ENCODE assay signal across 12 mouse cellular contexts in genomic region chr15:94409832-94410231, GRCm38 (mm10). TPM values are rescaled to one million over a fixed set of nuclear protein-coding genes. Genes with fewer than 3 reads are reported as not detected.
DNase-seq lines count a peak whose midpoint lies in the region; ATAC-seq lines count a peak whose summit lies in the region.
"Had no signal": no experiment of that assay in that cellular context is flagged by ENCODE, and none has a peak within 500 bp of the region (broad histone marks: within the 10 kb centered on the region; RNA-seq: fewer than 3 reads in every experiment).

No protein-coding gene starts in this region.

- H3K4me2 ChIP-seq in embryonic facial prominence, embryonic 14.5 days (ENCODE audit: low read depth, low read length) = no peak overlapping the region
- H3K4me2 ChIP-seq in midbrain, embryonic 11.5 days = no peak overlapping the region
- no peak overlapping the region for H3K4me2 ChIP-seq in kidney, embryonic 14.5 days (replicated peaks; ENCODE audit: low read depth, low read length)
- H3K4me2 ChIP-seq in liver, embryonic 11.5 days = no peak overlapping the region

- H3K9me3 ChIP-seq in embryonic facial prominence, embryonic 14.5 days (ENCODE audit: control insufficient read depth, low read length) = no peaks in the 10 kb centered on the region
- H3K9me3 ChIP-seq in midbrain, embryonic 11.5 days (ENCODE audit: control insufficient read depth, low read length) = no peaks in the 10 kb centered on the region
- no peaks in the 10 kb centered on the region for H3K9me3 ChIP-seq in kidney, embryonic 14.5 days (ENCODE audit: control insufficient read depth, low read length)
- H3K9me3 ChIP-seq in liver, embryonic 11.5 days (ENCODE audit: control insufficient read depth, low read length) = no peaks in the 10 kb centered on the region

- peak; percentile 29 for DNase-seq in R1 (ENCODE audit: low read depth, low spot score)
- peak; percentile 15 for DNase-seq in embryonic facial prominence, embryonic 14.5 days (ENCODE audit: low spot score)
- peak; percentile 66 to 79 for DNase-seq in layer of hippocampus, adult 8-10 months (ENCODE audit: low spot score in 2 of 2)
- no peak for DNase-seq in midbrain, embryonic 11.5 days (ENCODE audit: low spot score, missing footprints)
- no peak for DNase-seq in thymus, postnatal 0 days (ENCODE audit: low spot score)
- no peak for DNase-seq in liver, embryonic 11.5 days (ENCODE audit: low spot score)
- DNase-seq: lung, adult 18-20 months had no signal

- no peak overlapping the region for H3K4me3 ChIP-seq in embryonic facial prominence, embryonic 14.5 days (ENCODE audit: low read depth, low read length)
- H3K4me3 ChIP-seq in midbrain, embryonic 11.5 days (ENCODE audit: low read depth, low read length) = no peak overlapping the region
- no peak overlapping the region for H3K4me3 ChIP-seq in kidney, embryonic 14.5 days (ENCODE audit: low read length)
- H3K4me3 ChIP-seq in liver, embryonic 11.5 days (ENCODE audit: low read depth, low read length) = no peak overlapping the region

- H3K27ac ChIP-seq in embryonic facial prominence, embryonic 14.5 days (replicated peaks; ENCODE audit: low read depth, low read length) = no peak overlapping the region
- no peak overlapping the region for H3K27ac ChIP-seq in midbrain, embryonic 11.5 days (ENCODE audit: low read depth, low read length)
- H3K27ac ChIP-seq in kidney, embryonic 14.5 days (ENCODE audit: low read depth, low read length) = no peak overlapping the region
- no peak overlapping the region for H3K27ac ChIP-seq in liver, embryonic 11.5 days (ENCODE audit: low read depth, low read length)

- no peaks in the 10 kb centered on the region for H3K4me1 ChIP-seq in embryonic facial prominence, embryonic 14.5 days (ENCODE audit: control insufficient read depth, insufficient read depth, low read length)
- H3K4me1 ChIP-seq in midbrain, embryonic 11.5 days (ENCODE audit: control insufficient read depth, insufficient read depth, low read length) = no peaks in the 10 kb centered on the region
- no peaks in the 10 kb centered on the region for H3K4me1 ChIP-seq in kidney, embryonic 14.5 days (ENCODE audit: control insufficient read depth, insufficient read depth, low read length)
- no peaks in the 10 kb centered on the region for H3K4me1 ChIP-seq in liver, embryonic 11.5 days (replicated peaks; ENCODE audit: control insufficient read depth, insufficient read depth, low read length)

- no peaks in the 10 kb centered on the region for H3K27me3 ChIP-seq in embryonic facial prominence, embryonic 14.5 days (replicated peaks; ENCODE audit: control insufficient read depth, insufficient read depth, low read length)
- no peaks in the 10 kb centered on the region for H3K27me3 ChIP-seq in midbrain, embryonic 11.5 days (ENCODE audit: control insufficient read depth, insufficient read depth, low read length)
- H3K27me3 ChIP-seq in kidney, embryonic 14.5 days (ENCODE audit: control insufficient read depth, insufficient read depth, low read length) = no peaks in the 10 kb centered on the region
- H3K27me3 ChIP-seq in liver, embryonic 11.5 days (replicated peaks; ENCODE audit: control insufficient read depth, insufficient read depth, low read length) = no peaks in the 10 kb centered on the region

- no peaks in the 10 kb centered on the region for H3K36me3 ChIP-seq in embryonic facial prominence, embryonic 14.5 days (ENCODE audit: control insufficient read depth, insufficient read depth, low read length)
- no peaks in the 10 kb centered on the region for H3K36me3 ChIP-seq in midbrain, embryonic 11.5 days (ENCODE audit: control insufficient read depth, insufficient read depth, low read length)
- H3K36me3 ChIP-seq in kidney, embryonic 14.5 days (ENCODE audit: control insufficient read depth, insufficient read depth, low read length) = no peaks in the 10 kb centered on the region
- no peaks in the 10 kb centered on the region for H3K36me3 ChIP-seq in liver, embryonic 11.5 days (ENCODE audit: control insufficient read depth, insufficient read depth, low read length)
- H3K36me3 ChIP-seq: G1E had no signal

- no peak overlapping the region for H3K9ac ChIP-seq in embryonic facial prominence, embryonic 14.5 days (ENCODE audit: low read depth, low read length)
- H3K9ac ChIP-seq in midbrain, embryonic 11.5 days (ENCODE audit: low read length) = no peak overlapping the region
- H3K9ac ChIP-seq in kidney, embryonic 14.5 days (ENCODE audit: low read depth, low read length) = no peak overlapping the region
- no peak overlapping the region for H3K9ac ChIP-seq in liver, embryonic 11.5 days (ENCODE audit: low read depth, low read length)

- no peak for ATAC-seq in embryonic facial prominence, embryonic 14.5 days (ENCODE audit: low read depth)
- peak; percentile 44; the same call in 1 of the 2 replicates for ATAC-seq in midbrain, embryonic 11.5 days (ENCODE audit: low FRiP score)
- ATAC-seq in megakaryocyte progenitor cell, adult 5-6 weeks (replicated peaks; ENCODE audit: poor library complexity) = no peak
- no peak for ATAC-seq in kidney, embryonic 14.5 days (ENCODE audit: low FRiP score, low TSS enrichment)
- no peak for ATAC-seq in liver, embryonic 11.5 days (replicated peaks; ENCODE audit: low FRiP score)
- ATAC-seq: intestine, embryonic 16.5 days had no signal

- 70% methylated on average over 7 of the region's 7 CpGs for WGBS in embryonic facial prominence, embryonic 14.5 days
- 65% methylated on average over 7 of the region's 7 CpGs for WGBS in midbrain, embryonic 11.5 days
- 87% methylated on average over 7 of the region's 7 CpGs for WGBS in kidney, embryonic 14.5 days
- 81% methylated on average over 7 of the region's 7 CpGs for WGBS in liver, embryonic 11.5 days

RNA-seq across cellular contexts. Expression of gene Adamts20, which starts 55.4 kb away (rescaled TPM):
- 8.4 and 9.7 TPM in 2 replicates for polyA plus RNA-seq in embryonic facial prominence, embryonic 14.5 days (2014; fragmentation: Nextera tagmentation; extraction: Ambion mirVana)
- total RNA-seq in layer of hippocampus, adult 8-10 months (2022) = 10 to 100 TPM; 11.8 to 14.2 (median 13.2) TPM
- 3.1 and 3.5 TPM in 2 replicates for polyA plus RNA-seq in midbrain, embryonic 11.5 days (2014; fragmentation: Nextera tagmentation; extraction: Ambion mirVana)
- total RNA-seq in megakaryocyte progenitor cell, adult 5-6 weeks (2015) = not detected in 2 replicates
- 0.03 TPM in 1 of 2 replicates, not detected in the other for total RNA-seq in megakaryocyte progenitor cell, adult 5-6 weeks (2017)
- 0.31 and 0.35 TPM in 2 replicates for polyA plus RNA-seq in thymus, postnatal 0 days (2015; fragmentation: Nextera tagmentation; extraction: Ambion mirVana)
- polyA plus RNA-seq in kidney, embryonic 14.5 days (2014; fragmentation: Nextera tagmentation; extraction: Ambion mirVana) = 3.5 and 4.0 TPM in 2 replicates
- 0.77 and 1.2 TPM in 2 replicates for polyA plus RNA-seq in liver, embryonic 11.5 days (2014; fragmentation: Nextera tagmentation; extraction: Ambion mirVana)
- total RNA-seq: neutrophil, adult 5-6 weeks had no signal
- polyA plus RNA-seq: G1E had no signal

Comparison
In these comparisons a context has a peak if more than half of its experiments do, and no peak if none do; other contexts are left out.
1. DNase-seq: peak in R1 (single experiment), embryonic facial prominence, embryonic 14.5 days (single experiment) and layer of hippocampus, adult 8-10 months (2 of 2); none in midbrain, embryonic 11.5 days (single experiment), thymus, postnatal 0 days (single experiment) and liver, embryonic 11.5 days (single experiment).